Mouse (Mus musculus) limb, embryonic 14.5 days (tissue): ENCODE data around the gene Nbea. TPM values are rescaled to one million over a fixed set of nuclear protein-coding genes. Genes with fewer than 3 reads are reported as not detected.

Experiments
- ATAC-seq: fragments of 200-750 bp; cut with Nextera tagmentation; 2 replicates; pipeline ENCODE4 v1.8.0; 2017; ENCODE audit warnings: low read depth, moderate number of reproducible peaks, moderate TSS enrichment; ENCODE audit not compliant: low FRiP score
- DNase-seq: peaks from one replicate; pipeline ENCODE4 v3.0.0-alpha.2; 2015; ENCODE audit warnings: low spot score
- H3K27ac ChIP-seq: fragments of 300-500 bp; sonication (generic); replicated peaks from 2 replicates; pipeline ENCODE4 v1.5.1; 2014; ENCODE audit warnings: low read depth, mild to moderate bottlenecking, low read length, moderate library complexity, mixed read lengths
- H3K27me3 ChIP-seq: fragments of 300-500 bp; sonication (generic); 2 replicates; pipeline ENCODE4 v1.6.1; 2014; ENCODE audit warnings: low read length, mixed read lengths; ENCODE audit not compliant: control insufficient read depth, insufficient read depth
- H3K36me3 ChIP-seq: fragments of 300-500 bp; sonication (generic); 2 replicates; pipeline ENCODE4 v1.6.1; 2014; ENCODE audit warnings: mild to moderate bottlenecking, low read length, moderate library complexity, mixed read lengths; ENCODE audit not compliant: control insufficient read depth, insufficient read depth
- H3K4me1 ChIP-seq: fragments of 300-500 bp; sonication (generic); 2 replicates; pipeline ENCODE4 v1.6.1; 2014; ENCODE audit warnings: antibody characterized with exemption, low read length, mixed read lengths; ENCODE audit not compliant: control insufficient read depth, insufficient read depth
- H3K4me2 ChIP-seq: fragments of 300-500 bp; sonication (generic); replicated peaks from 2 replicates; pipeline ENCODE4 v1.6.1; 2014; ENCODE audit warnings: low read depth, mild to moderate bottlenecking, low read length, moderate library complexity; ENCODE audit not compliant: severe bottlenecking
- H3K4me3 ChIP-seq: fragments of 300-500 bp; sonication (generic); replicated peaks from 2 replicates; pipeline ENCODE4 v1.5.1; 2014; ENCODE audit warnings: low read length
- H3K9ac ChIP-seq: fragments of 300-500 bp; sonication (generic); 2 replicates; pipeline ENCODE4 v1.6.1; 2014; ENCODE audit warnings: mild to moderate bottlenecking, low read depth, low read length, moderate library complexity; ENCODE audit not compliant: severe bottlenecking
- H3K9me3 ChIP-seq: fragments of 300-500 bp; sonication (generic); 2 replicates; pipeline ENCODE4 v1.6.1; 2016; ENCODE audit warnings: low read length; ENCODE audit not compliant: control insufficient read depth
- POLR2A ChIP-seq: fragments of 200-500 bp; IDR thresholded peaks from 2 replicates; pipeline ENCODE4 v1.8.0; 2012; ENCODE audit warnings: inconsistent platforms, mild to moderate bottlenecking, moderate library complexity, borderline replicate concordance; ENCODE audit not compliant: insufficient read depth, insufficient read length; ENCODE audit errors: extremely low read depth
- WGBS: fragments of 180-500 bp; shearing (Covaris S2); extraction: QIAGEN DNeasy Blood & Tissue Kit; methylation state at CpG from one replicate; pipeline ENCODE4 v1.1.7; 2014; 5-methylcytosine and 5-hydroxymethylcytosine counted together
- polyA plus RNA-seq, 2 experiments: library from polyadenylated mRNA; depleted of rRNA in 1 of 2; stranded (reverse) in 1 of 2; unstranded in 1 of 2; fragments of >200 nt; fragmentation: Nextera tagmentation in 1 of 2; extraction: Ambion mirVana in 1 of 2; gene quantifications; 2 replicates each; pipeline versions ENCODE4 v1.2.1 to v1.2.3; 2012 to 2014

Nbea gene
- polyA plus RNA-seq, 2 experiments, result 20.6 to 34.1 TPM

DNA sequence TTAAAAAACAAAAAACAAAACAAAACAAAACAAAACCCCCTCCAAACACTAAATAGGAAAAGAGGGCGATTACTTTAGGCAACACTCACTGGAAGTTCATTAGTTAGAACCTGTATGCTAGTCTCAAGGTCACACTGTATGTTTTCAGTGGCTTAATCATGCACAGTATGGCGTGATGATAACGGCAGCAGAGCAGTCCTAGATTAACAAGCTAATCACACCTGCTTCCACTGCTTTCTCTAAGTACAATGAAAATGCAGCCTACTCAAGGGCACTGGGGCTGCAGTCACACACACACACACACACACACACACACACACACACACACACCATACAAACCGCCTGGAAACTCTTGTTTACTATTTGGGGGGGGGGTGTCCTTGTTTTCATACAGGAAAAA, 406.0 kb downstream of the Nbea start:
- Histone ChIP-seq H3K27ac (no peak overlapping the region), H3K9me3 (no peaks in the 10 kb centered on the region), H3K9ac (no peak overlapping the region), H3K4me1 (peaks cover 13% of the 10 kb centered on the region), H3K4me3 (no peak overlapping the region), H3K4me2 (no peak overlapping the region), H3K36me3 (no peaks in the 10 kb centered on the region), H3K27me3 (peaks cover 12% of the 10 kb centered on the region; the same call in 1 of the 2 replicates)
- DNase-seq (no peak), ATAC-seq (no peak)
- WGBS, result 69% methylated on average over 4 of the region's 4 CpGs
- TF ChIP-seq POLR2A, result no peak

DNA sequence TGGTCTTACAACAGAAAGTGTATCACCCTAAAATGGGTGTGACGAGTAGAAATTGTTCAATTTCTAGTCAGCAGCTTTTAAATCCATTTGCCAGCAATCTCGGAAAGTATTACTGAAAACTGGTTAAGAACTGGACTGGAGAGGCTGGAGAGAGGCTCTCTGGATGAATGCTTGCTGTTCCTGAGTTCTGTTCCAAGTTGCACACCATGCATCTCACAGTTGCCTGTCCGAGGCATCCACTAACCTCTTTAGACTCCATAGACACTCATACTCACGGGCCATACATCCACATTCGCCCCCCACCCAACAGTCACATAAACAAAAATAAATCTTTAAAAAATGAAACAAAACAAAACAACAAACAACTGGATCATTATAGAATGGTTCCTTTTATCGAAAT, 407.7 kb downstream of the Nbea start:
- no peak for DNase-seq
- Histone ChIP-seq H3K9me3 (no peaks in the 10 kb centered on the region), H3K36me3 (no peaks in the 10 kb centered on the region), H3K4me3 (no peak overlapping the region), H3K27ac (no peak overlapping the region), H3K4me1 (peaks cover 9% of the 10 kb centered on the region), H3K27me3 (0 out of 2 replicates have a peak, but pooled peaks cover 7% of the 10 kb centered on the region), H3K4me2 (no peak overlapping the region), H3K9ac (no peak overlapping the region)
- ATAC-seq, result no peak
- WGBS, result 83% methylated on average over 6 of the region's 6 CpGs
- no peak for TF ChIP-seq POLR2A

DNA sequence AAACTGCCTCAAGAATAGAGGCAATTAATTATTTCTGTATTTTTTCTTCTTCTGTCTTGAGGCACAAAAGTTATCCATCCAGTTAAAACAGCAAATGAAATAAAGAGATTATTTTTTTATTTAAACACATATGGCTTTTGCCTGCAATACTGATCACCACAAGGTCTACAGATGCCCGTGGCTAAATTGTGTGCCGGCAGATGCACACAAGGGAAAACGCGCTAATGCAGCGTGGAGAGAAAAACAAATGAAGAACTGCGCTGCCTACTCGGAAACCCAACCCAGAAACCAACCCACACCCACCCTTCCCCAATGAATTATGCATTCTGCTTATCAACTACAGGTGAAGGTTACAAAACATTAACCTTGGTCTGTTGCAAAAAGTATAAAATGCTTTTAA, 408.3 kb downstream of the Nbea start:
- H3K9me3 ChIP-seq, result no peaks in the 10 kb centered on the region
- 64% methylated on average over 7 of the region's 7 CpGs for WGBS
- H3K36me3 ChIP-seq, result no peaks in the 10 kb centered on the region
- TF ChIP-seq POLR2A, result no peak
- DNase-seq (no peak), ATAC-seq (no peak)
- no peak overlapping the region for H3K9ac ChIP-seq
- no peak overlapping the region for H3K27ac ChIP-seq
- H3K4me2 ChIP-seq, result no peak overlapping the region
- H3K27me3 ChIP-seq, result 0 out of 2 replicates have a peak, but pooled peaks cover 4% of the 10 kb centered on the region
- H3K4me3 ChIP-seq, result no peak overlapping the region
- H3K4me1 ChIP-seq, result peaks cover 5% of the 10 kb centered on the region

DNA sequence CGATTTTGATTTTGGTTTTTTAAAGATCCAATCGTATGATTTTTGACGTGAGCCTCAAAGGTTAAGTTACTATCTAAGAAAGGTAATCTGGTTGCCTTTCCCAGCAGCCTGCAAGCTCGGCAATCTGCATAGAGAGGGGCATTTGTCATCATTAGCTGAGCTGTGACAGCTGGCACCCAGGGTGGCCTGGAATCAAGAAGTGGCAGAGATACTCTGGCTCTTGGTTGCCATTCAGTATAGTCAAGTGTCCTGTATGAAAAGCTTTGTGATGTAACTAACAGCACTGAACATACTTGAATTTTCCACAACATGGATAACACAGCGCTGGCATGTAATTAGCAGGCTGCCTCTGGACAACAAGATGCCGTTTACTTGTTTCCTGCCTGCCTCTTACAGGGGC, 409.3 kb downstream of the Nbea start:
- no peak for ATAC-seq
- no peaks in the 10 kb centered on the region for H3K9me3 ChIP-seq
- no peak overlapping the region for H3K9ac ChIP-seq
- H3K27me3 ChIP-seq, result no peaks in the 10 kb centered on the region
- no peak for DNase-seq
- no peak overlapping the region for H3K27ac ChIP-seq
- H3K4me1 ChIP-seq, result no peaks in the 10 kb centered on the region
- WGBS, result 42% methylated on average over 6 of the region's 6 CpGs
- TF ChIP-seq POLR2A, result no peak
- H3K36me3 ChIP-seq, result no peaks in the 10 kb centered on the region
- no peak overlapping the region for H3K4me3 ChIP-seq
- no peak overlapping the region for H3K4me2 ChIP-seq

DNA sequence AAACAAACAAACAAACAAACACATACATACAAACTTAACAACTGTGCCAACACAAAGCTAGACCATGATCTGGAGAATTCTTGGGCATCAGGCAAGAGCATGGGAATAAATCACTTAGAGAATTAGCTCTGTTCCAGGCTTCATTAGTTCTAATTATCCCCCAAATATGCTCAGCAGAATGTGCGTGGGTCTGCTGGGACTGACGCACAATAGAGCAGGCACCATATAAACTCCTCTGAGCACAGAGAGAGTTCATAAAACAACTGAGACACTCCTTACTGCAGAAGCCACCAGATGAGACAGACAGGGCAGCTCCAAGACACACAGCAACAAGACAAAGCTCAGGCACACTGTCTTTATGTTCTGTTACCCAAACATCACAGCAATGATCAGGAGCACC, 414.2 kb downstream of the Nbea start:
- WGBS, result 55% methylated on average over 2 of the region's 2 CpGs
- no peaks in the 10 kb centered on the region for H3K9me3 ChIP-seq
- TF ChIP-seq POLR2A, result no peak
- no peaks in the 10 kb centered on the region for H3K36me3 ChIP-seq
- no peak overlapping the region for H3K4me3 ChIP-seq
- ATAC-seq, result no peak
- no peaks in the 10 kb centered on the region for H3K4me1 ChIP-seq
- H3K27ac ChIP-seq, result no peak overlapping the region
- no peak overlapping the region for H3K9ac ChIP-seq
- no peak for DNase-seq
- no peaks in the 10 kb centered on the region for H3K27me3 ChIP-seq
- no peak overlapping the region for H3K4me2 ChIP-seq

DNA sequence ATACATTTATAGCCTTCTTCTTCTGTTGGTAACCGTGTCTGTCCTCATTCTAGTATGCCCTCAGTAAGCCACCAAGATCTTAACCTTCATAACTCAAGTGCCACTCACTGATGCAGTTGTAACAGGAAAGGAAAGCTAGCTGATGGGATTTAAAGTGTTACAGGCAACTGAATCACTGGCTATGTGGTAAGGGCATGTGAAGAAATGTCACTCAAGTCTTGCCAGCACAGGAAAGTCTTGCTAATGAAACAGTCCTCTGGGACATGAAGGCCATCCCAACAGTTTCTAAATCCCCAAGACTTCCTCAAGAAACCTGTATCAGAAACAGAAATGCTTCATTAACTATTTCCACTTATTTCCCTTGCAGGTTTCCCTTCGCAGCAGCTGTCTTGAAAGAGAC, 414.8 kb downstream of the Nbea start:
- no peak for TF ChIP-seq POLR2A
- H3K4me3 ChIP-seq, result no peak overlapping the region
- no peak for ATAC-seq

More for the DNA sequence above, 414.8 kb downstream of the Nbea start:
- Histone ChIP-seq H3K36me3 (no peaks in the 10 kb centered on the region), H3K27ac (no peak overlapping the region), H3K9ac (no peak overlapping the region), H3K4me1 (no peaks in the 10 kb centered on the region), H3K4me2 (no peak overlapping the region), H3K9me3 (no peaks in the 10 kb centered on the region), H3K27me3 (no peaks in the 10 kb centered on the region)
- 70% methylated on average over 2 of the region's 2 CpGs for WGBS
- no peak for DNase-seq
